ENCODE assay signal across 8 mouse cellular contexts in genomic region chr5:142387716-142388115, GRCm38 (mm10). TPM values are rescaled to one million over a fixed set of nuclear protein-coding genes. Genes with fewer than 3 reads are reported as not detected.
A peak's percentile ranks its signal among the peaks of the same experiment; 100 is the strongest.
DNase-seq lines count a peak whose midpoint lies in the region; ATAC-seq lines count a peak whose summit lies in the region.

No protein-coding gene starts in this region.

- no peaks in the 10 kb centered on the region for H3K36me3 ChIP-seq in heart, embryonic 15.5 days
- no peaks in the 10 kb centered on the region for H3K36me3 ChIP-seq in embryonic facial prominence, embryonic 14.5 days (ENCODE audit: control insufficient read depth, insufficient read depth, low read length)
- H3K36me3 ChIP-seq in midbrain, embryonic 12.5 days, result no peaks in the 10 kb centered on the region

- no peak overlapping the region for H3K4me3 ChIP-seq in heart, embryonic 15.5 days
- H3K4me3 ChIP-seq in embryonic facial prominence, embryonic 14.5 days (ENCODE audit: low read depth, low read length), result no peak overlapping the region
- no peak overlapping the region for H3K4me3 ChIP-seq in midbrain, embryonic 12.5 days

- H3K4me2 ChIP-seq in heart, embryonic 15.5 days, result no peak overlapping the region
- H3K4me2 ChIP-seq in embryonic facial prominence, embryonic 14.5 days (ENCODE audit: low read depth, low read length), result no peak overlapping the region
- H3K4me2 ChIP-seq in midbrain, embryonic 12.5 days (replicated peaks), result no peak overlapping the region

- no peaks in the 10 kb centered on the region for H3K9me3 ChIP-seq in heart, embryonic 15.5 days (replicated peaks)
- no peaks in the 10 kb centered on the region for H3K9me3 ChIP-seq in embryonic facial prominence, embryonic 14.5 days (ENCODE audit: control insufficient read depth, low read length)
- no peaks in the 10 kb centered on the region for H3K9me3 ChIP-seq in midbrain, embryonic 12.5 days

- H3K4me1 ChIP-seq in heart, embryonic 15.5 days (replicated peaks), result peaks cover 32% of the 10 kb centered on the region
- H3K4me1 ChIP-seq in embryonic facial prominence, embryonic 14.5 days (ENCODE audit: control insufficient read depth, insufficient read depth, low read length), result peaks cover 49% of the 10 kb centered on the region
- peaks cover 53% of the 10 kb centered on the region for H3K4me1 ChIP-seq in midbrain, embryonic 12.5 days

- H3K27me3 ChIP-seq in heart, embryonic 15.5 days, result no peaks in the 10 kb centered on the region; the same call in 1 of the 2 replicates
- H3K27me3 ChIP-seq in embryonic facial prominence, embryonic 14.5 days (replicated peaks; ENCODE audit: control insufficient read depth, insufficient read depth, low read length), result no peaks in the 10 kb centered on the region
- no peaks in the 10 kb centered on the region for H3K27me3 ChIP-seq in midbrain, embryonic 12.5 days

- H3K27ac ChIP-seq in heart, embryonic 15.5 days, result peak overlapping the region; percentile 62; the same call in 1 of the 2 replicates
- peak overlapping the region; percentile 89 for H3K27ac ChIP-seq in embryonic facial prominence, embryonic 14.5 days (replicated peaks; ENCODE audit: low read depth, low read length)
- peak overlapping the region; percentile 78 for H3K27ac ChIP-seq in midbrain, embryonic 12.5 days (replicated peaks)

- no peak overlapping the region for H3K9ac ChIP-seq in heart, embryonic 15.5 days
- H3K9ac ChIP-seq in embryonic facial prominence, embryonic 14.5 days (ENCODE audit: low read depth, low read length), result no peak overlapping the region
- H3K9ac ChIP-seq in midbrain, embryonic 12.5 days (replicated peaks), result no peak overlapping the region

- no peak for ATAC-seq in heart, embryonic 15.5 days (replicated peaks; ENCODE audit: insufficient number of reproducible peaks, insufficient read depth, low FRiP score, low read depth)
- ATAC-seq in embryonic facial prominence, embryonic 14.5 days (ENCODE audit: low read depth), result no peak
- no peak for ATAC-seq in midbrain, embryonic 12.5 days (ENCODE audit: low FRiP score, low read depth)

- DNase-seq in heart, adult 11 months, result no peak
- DNase-seq in CD4-positive helper T cell, adult 2 months (ENCODE audit: low read depth, low spot score), result peak; percentile 30
- no peak for DNase-seq in embryonic facial prominence, embryonic 14.5 days (ENCODE audit: low spot score)
- DNase-seq in ovary, postnatal 14 days (ENCODE audit: low spot score), result no peak
- no peak for DNase-seq in kidney, postnatal 10 days
- no peak for DNase-seq in left cerebral cortex, adult 18-20 months (ENCODE audit: low spot score in 2 of 2)

- 81% methylated on average over 4 of the region's 4 CpGs for WGBS in heart, embryonic 15.5 days
- WGBS in embryonic facial prominence, embryonic 14.5 days, result 79% methylated on average over 4 of the region's 4 CpGs
- WGBS in midbrain, embryonic 12.5 days, result 71% methylated on average over 4 of the region's 4 CpGs

RNA-seq across cellular contexts. Expression of gene Foxk1, which starts 13.6 kb away (rescaled TPM):
- 3.1 and 4.2 TPM in 2 replicates for polyA plus RNA-seq in heart, embryonic 15.5 days (2015; fragmentation: Nextera tagmentation; extraction: Ambion mirVana)
- 5.6 and 7.5 TPM in 2 replicates for polyA plus RNA-seq in embryonic facial prominence, embryonic 14.5 days (2014; fragmentation: Nextera tagmentation; extraction: Ambion mirVana)
- 7.6 and 9.6 TPM in 2 replicates for polyA plus RNA-seq in midbrain, embryonic 12.5 days (2016; fragmentation: Nextera tagmentation; extraction: Ambion mirVana)
- total RNA-seq in left cerebral cortex, adult 18-20 months (2021), result 10 to 100 TPM; 40.8 to 41.1 TPM
